Mouse (Mus musculus): Measurements from ENCODE around the gene Inafm1. TPM values are rescaled to one million over a fixed set of nuclear protein-coding genes. Genes with fewer than 3 reads are reported as not detected.
A peak's percentile ranks its signal among the peaks of the same experiment; 100 is the strongest.

Inafm1 gene
- total RNA-seq, 2 experiments from 2014 or later: 4.3 TPM; not detected in 1

- no peak for ATAC-seq (replicated peaks; ENCODE audit: low FRiP score, poor library complexity, severe bottlenecking)
Observed at GRCm38 (mm10) chr7:16299419-16300035, 26.1 kb upstream of the Inafm1 start.

- ATAC-seq (replicated peaks; ENCODE audit: low FRiP score, poor library complexity, severe bottlenecking): no peak
Observed at GRCm38 (mm10) chr7:16298927-16299326, 25.5 kb upstream of the Inafm1 start.

GRCm38 (mm10) chr7:16297616-16298015 is 24.2 kb upstream of the Inafm1 start:
- ATAC-seq (replicated peaks; ENCODE audit: low FRiP score, poor library complexity, severe bottlenecking): no peak

GRCm38 (mm10) chr7:16296766-16297390 is 23.5 kb upstream of the Inafm1 start:
- peak; percentile 71 for ATAC-seq (replicated peaks; ENCODE audit: low FRiP score, poor library complexity, severe bottlenecking)

GRCm38 (mm10) chr7:16296146-16296545 is 22.7 kb upstream of the Inafm1 start:
- peak; percentile 50 for ATAC-seq (replicated peaks; ENCODE audit: low FRiP score, poor library complexity, severe bottlenecking)

- peak; percentile 73 for ATAC-seq (replicated peaks; ENCODE audit: low FRiP score, poor library complexity, severe bottlenecking)
Observed at GRCm38 (mm10) chr7:16295321-16295900, 22.0 kb upstream of the Inafm1 start.

GRCm38 (mm10) chr7:16294837-16295236 is 21.4 kb upstream of the Inafm1 start:
- ATAC-seq (replicated peaks; ENCODE audit: low FRiP score, poor library complexity, severe bottlenecking): peak; percentile 79

GRCm38 (mm10) chr7:16294346-16294745 is 20.9 kb upstream of the Inafm1 start:
- ATAC-seq (replicated peaks; ENCODE audit: low FRiP score, poor library complexity, severe bottlenecking): peak; percentile 65

- no peak for ATAC-seq (replicated peaks; ENCODE audit: low FRiP score, poor library complexity, severe bottlenecking)
Observed at GRCm38 (mm10) chr7:16287791-16288190, 14.4 kb upstream of the Inafm1 start.

- ATAC-seq (replicated peaks; ENCODE audit: low FRiP score, poor library complexity, severe bottlenecking): no peak
Observed at GRCm38 (mm10) chr7:16287016-16287415, 13.6 kb upstream of the Inafm1 start.

GRCm38 (mm10) chr7:16286026-16286961 is 12.9 kb upstream of the Inafm1 start, which contains the start of gene Ccdc9:
Gene Ccdc9 (minus strand): TSS chr7:16286795.
- peak; percentile 85 for ATAC-seq (replicated peaks; ENCODE audit: low FRiP score, poor library complexity, severe bottlenecking)

GRCm38 (mm10) chr7:16285450-16286025 is 12.1 kb upstream of the Inafm1 start:
- ATAC-seq (replicated peaks; ENCODE audit: low FRiP score, poor library complexity, severe bottlenecking): peak; percentile 26

GRCm38 (mm10) chr7:16284904-16285303 is 11.5 kb upstream of the Inafm1 start:
- no peak for ATAC-seq (replicated peaks; ENCODE audit: low FRiP score, poor library complexity, severe bottlenecking)

GRCm38 (mm10) chr7:16284001-16284400 is 10.6 kb upstream of the Inafm1 start:
- ATAC-seq (replicated peaks; ENCODE audit: low FRiP score, poor library complexity, severe bottlenecking): no peak

GRCm38 (mm10) chr7:16282334-16282733 is 8.9 kb upstream of the Inafm1 start:
- ATAC-seq (replicated peaks; ENCODE audit: low FRiP score, poor library complexity, severe bottlenecking): no peak

- no peak for ATAC-seq (replicated peaks; ENCODE audit: low FRiP score, poor library complexity, severe bottlenecking)
Observed at GRCm38 (mm10) chr7:16280721-16281120, 7.3 kb upstream of the Inafm1 start.

- ATAC-seq (replicated peaks; ENCODE audit: low FRiP score, poor library complexity, severe bottlenecking): peak; percentile 48
Observed at GRCm38 (mm10) chr7:16274922-16275890, 1.8 kb upstream of the Inafm1 start.

- ATAC-seq (replicated peaks; ENCODE audit: low FRiP score, poor library complexity, severe bottlenecking): peak; percentile 73
Observed at GRCm38 (mm10) chr7:16273766-16274140, 336 bp upstream of the Inafm1 start.

- ATAC-seq (replicated peaks; ENCODE audit: low FRiP score, poor library complexity, severe bottlenecking): peak; percentile 67
Observed at GRCm38 (mm10) chr7:16272681-16273080, 736 bp downstream of the Inafm1 start.
